Mouse (Mus musculus): ENCODE results near the gene Rtn2.

Gene Rtn2

GRCm38 (mm10) chr7:19269721-19270441, 12.5 kb upstream of the Rtn2 start:
- peak; percentile 76 for DNase-seq

GRCm38 (mm10) chr7:19270509-19271237, 11.8 kb upstream of the Rtn2 start:
- peak; percentile 49 for DNase-seq

GRCm38 (mm10) chr7:19271238-19272172, 10.9 kb upstream of the Rtn2 start, which contains the start of gene Vasp:
TSS of gene Vasp (minus strand) at chr7:19271817.
- peak; percentile 87 for DNase-seq

GRCm38 (mm10) chr7:19272173-19272764, 10.2 kb upstream of the Rtn2 start:
- DNase-seq: peak; percentile 91

GRCm38 (mm10) chr7:19276253-19276652, 6.2 kb upstream of the Rtn2 start:
- no peak for DNase-seq

GRCm38 (mm10) chr7:19279052-19279451, 3.4 kb upstream of the Rtn2 start:
- DNase-seq: no peak

GRCm38 (mm10) chr7:19279581-19280114, 2.8 kb upstream of the Rtn2 start, which contains the start of gene Ppm1n:
TSS of gene Ppm1n (minus strand) at chr7:19280064.
- DNase-seq: no peak

- peak; percentile 56 for DNase-seq
These were observed 632 bp upstream of the Rtn2 start for GRCm38 (mm10) chr7:19281680-19282304.

GRCm38 (mm10) chr7:19282791-19283405, 474 bp downstream of the Rtn2 start:
- DNase-seq: peak; percentile 63

- DNase-seq: no peak
These were observed 981 bp downstream of the Rtn2 start for GRCm38 (mm10) chr7:19283406-19283804.

- DNase-seq: peak; percentile 75
These were observed 2.3 kb downstream of the Rtn2 start for GRCm38 (mm10) chr7:19284763-19285162.

- DNase-seq: peak; percentile 86
These were observed 8.7 kb downstream of the Rtn2 start for GRCm38 (mm10) chr7:19290969-19291596.

- peak; percentile 93 for DNase-seq
These were observed 13.2 kb downstream of the Rtn2 start for GRCm38 (mm10) chr7:19295503-19296185.

GRCm38 (mm10) chr7:19297034-19297433, 14.6 kb downstream of the Rtn2 start:
- DNase-seq: no peak

- no peak for DNase-seq
These were observed 15.4 kb downstream of the Rtn2 start for GRCm38 (mm10) chr7:19297794-19298193.

- peak; percentile 58 for DNase-seq
These were observed 16.8 kb downstream of the Rtn2 start for GRCm38 (mm10) chr7:19299194-19299593.

GRCm38 (mm10) chr7:19300501-19301421, 18.3 kb downstream of the Rtn2 start:
- peak; percentile 81 for DNase-seq

- DNase-seq: no peak
These were observed 19.2 kb downstream of the Rtn2 start for GRCm38 (mm10) chr7:19301461-19302263.
